Mouse (Mus musculus): ENCODE results near the gene Tmem100.

- TF ChIP-seq CTCF (IDR thresholded peaks at IDR 0.05) (no peak), EP300 (IDR thresholded peaks at IDR 0.05; ENCODE audit: insufficient read depth, low read depth, low read length) (no peak), POLR2A (IDR thresholded peaks at IDR 0.05; ENCODE audit: insufficient read depth, low read depth, low read length) (no peak)
Observed at GRCm38 (mm10) chr11:89986516-89986915, 43.6 kb upstream of the Tmem100 start.
